Mouse (Mus musculus) urinary bladder, postnatal 14 days (tissue): ENCODE data around the gene Gm17657.
"Not testable (repeated sequence)": the region's sequence is repeated elsewhere in the genome, so short reads cannot be mapped to it uniquely, and the experiment has no call there.

Experiments
- DNase-seq: peaks from one replicate; pipeline ENCODE4 v3.0.0; 2021; ENCODE audit warnings: low spot score

Gm17657 gene

GRCm38 (mm10) chr17:29548494-29548893, 944 bp downstream of the Gm17657 start:
- DNase-seq: no peak

- no peak for DNase-seq
These were observed 4.2 kb downstream of the Gm17657 start for GRCm38 (mm10) chr17:29545241-29545640.

GRCm38 (mm10) chr17:29544064-29544463, 5.4 kb downstream of the Gm17657 start:
- no peak for DNase-seq

- no peak for DNase-seq
These were observed 6.4 kb downstream of the Gm17657 start for GRCm38 (mm10) chr17:29542831-29543690.

GRCm38 (mm10) chr17:29541419-29541818, 8.0 kb downstream of the Gm17657 start:
- peak; percentile 70 for DNase-seq

GRCm38 (mm10) chr17:29540426-29540825, 9.0 kb downstream of the Gm17657 start:
- DNase-seq: no peak

- DNase-seq: no peak
These were observed 15.6 kb downstream of the Gm17657 start for GRCm38 (mm10) chr17:29533866-29534265.

- no peak for DNase-seq
These were observed 17.6 kb downstream of the Gm17657 start for GRCm38 (mm10) chr17:29531757-29532384.

- no peak for DNase-seq
These were observed 18.2 kb downstream of the Gm17657 start for GRCm38 (mm10) chr17:29531278-29531677.

- DNase-seq: no peak
These were observed 18.9 kb downstream of the Gm17657 start for GRCm38 (mm10) chr17:29530508-29530907.

- peak; percentile 31 for DNase-seq
These were observed 20.8 kb downstream of the Gm17657 start for GRCm38 (mm10) chr17:29528568-29529187.

- DNase-seq: no peak
These were observed 23.8 kb downstream of the Gm17657 start for GRCm38 (mm10) chr17:29525613-29526012.

GRCm38 (mm10) chr17:29519731-29520130, 29.7 kb downstream of the Gm17657 start:
- DNase-seq: no peak

- DNase-seq: not testable (repeated sequence)
These were observed 30.8 kb downstream of the Gm17657 start for GRCm38 (mm10) chr17:29518665-29519064.

GRCm38 (mm10) chr17:29514435-29514834, 35.0 kb downstream of the Gm17657 start:
- DNase-seq: peak; percentile 82

- DNase-seq: peak; percentile 70
These were observed 36.3 kb downstream of the Gm17657 start for GRCm38 (mm10) chr17:29513044-29513730.

GRCm38 (mm10) chr17:29510691-29511090, 38.7 kb downstream of the Gm17657 start:
- DNase-seq: no peak

- no peak for DNase-seq
These were observed 40.4 kb downstream of the Gm17657 start for GRCm38 (mm10) chr17:29508927-29509608.

GRCm38 (mm10) chr17:29503700-29504099, 45.7 kb downstream of the Gm17657 start:
- DNase-seq: no peak

GRCm38 (mm10) chr17:29502669-29503665, 46.5 kb downstream of the Gm17657 start:
- no peak for DNase-seq
